Mouse (Mus musculus): Measurements from ENCODE around the gene Dcaf17. TPM values are rescaled to one million over a fixed set of nuclear protein-coding genes. Genes with fewer than 3 reads are reported as not detected.

Gene Dcaf17
- polyA plus RNA-seq, 1 experiment from 2014 or later, result 30.2 TPM

- H3K4me1 ChIP-seq (replicated peaks), result no peaks in the 10 kb centered on the region
- H3K4me3 ChIP-seq, result no peak overlapping the region
- peaks cover 3% of the 10 kb centered on the region; the same call in 1 of the 2 replicates for H3K36me3 ChIP-seq
- H3K9me3 ChIP-seq, result no peaks in the 10 kb centered on the region
- 82% methylated on average over 14 of the region's 14 CpGs for WGBS
- H3K27ac ChIP-seq (replicated peaks), result no peak overlapping the region
- no peak overlapping the region for H3K9ac ChIP-seq
- no peak for ATAC-seq (ENCODE audit: low FRiP score, low read depth)
- no peaks in the 10 kb centered on the region for H3K27me3 ChIP-seq
- H3K4me2 ChIP-seq, result no peak overlapping the region
Measured at GRCm38 (mm10) chr2:71105469-71106215, 50.5 kb downstream of the Dcaf17 start.

- 83% methylated on average over 2 of the region's 2 CpGs for WGBS
- no peak overlapping the region for H3K27ac ChIP-seq (replicated peaks)
- H3K9ac ChIP-seq, result no peak overlapping the region
Measured at GRCm38 (mm10) chr2:71107225-71107624, 52.1 kb downstream of the Dcaf17 start.

GRCm38 (mm10) chr2:71108541-71108940 lies 53.4 kb downstream of the Dcaf17 start:
- ATAC-seq (ENCODE audit: low FRiP score, low read depth), result no peak
- Histone ChIP-seq H3K36me3 (no peaks in the 10 kb centered on the region), H3K9ac (no peak overlapping the region), H3K9me3 (no peaks in the 10 kb centered on the region), H3K27ac (replicated peaks) (no peak overlapping the region), H3K4me2 (no peak overlapping the region), H3K27me3 (no peaks in the 10 kb centered on the region), H3K4me1 (replicated peaks) (no peaks in the 10 kb centered on the region), H3K4me3 (no peak overlapping the region)
- 79% methylated on average over 3 of the region's 3 CpGs for WGBS

More at GRCm38 (mm10) chr2:71107225-71107624, 52.1 kb downstream of the Dcaf17 start:
- Histone ChIP-seq H3K36me3 (no peaks in the 10 kb centered on the region), H3K4me1 (replicated peaks) (no peaks in the 10 kb centered on the region), H3K27me3 (no peaks in the 10 kb centered on the region), H3K9me3 (no peaks in the 10 kb centered on the region), H3K4me3 (no peak overlapping the region), H3K4me2 (no peak overlapping the region)
- no peak for ATAC-seq (ENCODE audit: low FRiP score, low read depth)

- H3K9ac ChIP-seq, result no peak overlapping the region
- no peak overlapping the region for H3K27ac ChIP-seq (replicated peaks)
- H3K4me3 ChIP-seq, result no peak overlapping the region
- no peaks in the 10 kb centered on the region for H3K36me3 ChIP-seq
- H3K4me2 ChIP-seq, result no peak overlapping the region
- no peak for ATAC-seq (ENCODE audit: low FRiP score, low read depth)
- 0 out of 2 replicates have a peak, but pooled peaks cover 7% of the 10 kb centered on the region for H3K27me3 ChIP-seq
- H3K4me1 ChIP-seq (replicated peaks), result peaks cover 12% of the 10 kb centered on the region
- H3K9me3 ChIP-seq, result no peaks in the 10 kb centered on the region
- 84% methylated on average over 5 of the region's 6 CpGs for WGBS
Measured at GRCm38 (mm10) chr2:71113489-71114171, 58.5 kb downstream of the Dcaf17 start.

GRCm38 (mm10) chr2:71116151-71116550 lies 61.0 kb downstream of the Dcaf17 start:
- Histone ChIP-seq H3K27me3 (0 out of 2 replicates have a peak, but pooled peaks cover 7% of the 10 kb centered on the region), H3K36me3 (no peaks in the 10 kb centered on the region), H3K4me3 (no peak overlapping the region), H3K9ac (no peak overlapping the region), H3K4me2 (no peak overlapping the region), H3K4me1 (replicated peaks) (peaks cover 12% of the 10 kb centered on the region), H3K27ac (replicated peaks) (no peak overlapping the region), H3K9me3 (no peaks in the 10 kb centered on the region)
- 98% methylated on average over 4 of the region's 4 CpGs for WGBS
- no peak for ATAC-seq (ENCODE audit: low FRiP score, low read depth)

GRCm38 (mm10) chr2:71117797-71118708 lies 62.9 kb downstream of the Dcaf17 start, which contains the start of gene Cybrd1:
Gene Cybrd1, plus strand, starts transcription at chr2:71117923.
- WGBS, result 3% methylated on average over 60 of the region's 60 CpGs
- Histone ChIP-seq H3K27ac (replicated peaks) (0 out of 2 replicates have a peak within 1 kb of the TSS, but pooled peaks have one; percentile 10), H3K36me3 (no peaks in the 10 kb centered on the region), H3K4me1 (replicated peaks) (peaks cover 14% of the 10 kb centered on the region), H3K9me3 (no peaks in the 10 kb centered on the region), H3K4me3 (peak within 1 kb of the TSS; percentile 47), H3K9ac (peak within 1 kb of the TSS; percentile 46), H3K27me3 (0 out of 2 replicates have a peak, but pooled peaks cover 7% of the 10 kb centered on the region), H3K4me2 (peak within 1 kb of the TSS; percentile 84)
- ATAC-seq (ENCODE audit: low FRiP score, low read depth), result peak; percentile 58; the same call in 1 of the 2 replicates

- Histone ChIP-seq H3K9ac (no peak overlapping the region), H3K4me3 (no peak overlapping the region), H3K27me3 (0 out of 2 replicates have a peak, but pooled peaks cover 7% of the 10 kb centered on the region), H3K9me3 (no peaks in the 10 kb centered on the region), H3K36me3 (no peaks in the 10 kb centered on the region), H3K4me1 (replicated peaks) (peaks cover 14% of the 10 kb centered on the region), H3K4me2 (no peak overlapping the region), H3K27ac (replicated peaks) (peak overlapping the region; percentile 7)
- WGBS, result 77% methylated on average over 10 of the region's 10 CpGs
- ATAC-seq (ENCODE audit: low FRiP score, low read depth), result no peak
Measured at GRCm38 (mm10) chr2:71120844-71121243, 65.7 kb downstream of the Dcaf17 start.

- no peaks in the 10 kb centered on the region for H3K9me3 ChIP-seq
- H3K4me2 ChIP-seq, result no peak overlapping the region
- H3K27ac ChIP-seq (replicated peaks), result peak overlapping the region; percentile 7; the same call in 1 of the 2 replicates
- 0 out of 2 replicates have a peak, but pooled peaks cover 7% of the 10 kb centered on the region for H3K27me3 ChIP-seq
- H3K4me1 ChIP-seq (replicated peaks), result peaks cover 14% of the 10 kb centered on the region
- no peak overlapping the region for H3K9ac ChIP-seq
- ATAC-seq (ENCODE audit: low FRiP score, low read depth), result no peak
- H3K4me3 ChIP-seq, result no peak overlapping the region
- no peaks in the 10 kb centered on the region for H3K36me3 ChIP-seq
- 11% methylated on average over 5 of the region's 5 CpGs for WGBS
Measured at GRCm38 (mm10) chr2:71121406-71121805, 66.3 kb downstream of the Dcaf17 start.

- Histone ChIP-seq H3K27me3 (0 out of 2 replicates have a peak, but pooled peaks cover 1% of the 10 kb centered on the region), H3K27ac (replicated peaks) (peak overlapping the region; percentile 65), H3K36me3 (no peaks in the 10 kb centered on the region), H3K9ac (no peak overlapping the region), H3K4me1 (replicated peaks) (peaks cover 14% of the 10 kb centered on the region), H3K4me3 (no peak overlapping the region), H3K9me3 (no peaks in the 10 kb centered on the region), H3K4me2 (no peak overlapping the region)
- ATAC-seq (ENCODE audit: low FRiP score, low read depth), result no peak
- 56% methylated on average over 13 of the region's 13 CpGs for WGBS
Measured at GRCm38 (mm10) chr2:71122268-71123029, 67.3 kb downstream of the Dcaf17 start.

GRCm38 (mm10) chr2:71123591-71123990 lies 68.5 kb downstream of the Dcaf17 start:
- no peaks in the 10 kb centered on the region for H3K36me3 ChIP-seq
- no peak overlapping the region for H3K4me2 ChIP-seq
- no peak overlapping the region for H3K27ac ChIP-seq (replicated peaks)
- no peaks in the 10 kb centered on the region for H3K27me3 ChIP-seq
- peak; percentile 75 for ATAC-seq (ENCODE audit: low FRiP score, low read depth)
- no peaks in the 10 kb centered on the region for H3K9me3 ChIP-seq
- 54% methylated on average over 2 of the region's 2 CpGs for WGBS
- H3K4me3 ChIP-seq, result no peak overlapping the region
- 0 out of 2 replicates have a peak, but pooled peaks cover 3% of the 10 kb centered on the region for H3K4me1 ChIP-seq (replicated peaks)
- H3K9ac ChIP-seq, result no peak overlapping the region

Data from hindbrain, embryonic 15.5 days (tissue).